Mouse (Mus musculus): Measurements from ENCODE around the gene Sppl2a. TPM values are rescaled to one million over a fixed set of nuclear protein-coding genes. Genes with fewer than 3 reads are reported as not detected.
"Not testable (repeated sequence)": the region's sequence is repeated elsewhere in the genome, so short reads cannot be mapped to it uniquely, and the experiment has no call there.

Sppl2a gene
- 41.3 and 43.3 TPM in 2 replicates for polyA plus RNA-seq (2015; fragmentation: Nextera tagmentation; extraction: Ambion mirVana)

DNA sequence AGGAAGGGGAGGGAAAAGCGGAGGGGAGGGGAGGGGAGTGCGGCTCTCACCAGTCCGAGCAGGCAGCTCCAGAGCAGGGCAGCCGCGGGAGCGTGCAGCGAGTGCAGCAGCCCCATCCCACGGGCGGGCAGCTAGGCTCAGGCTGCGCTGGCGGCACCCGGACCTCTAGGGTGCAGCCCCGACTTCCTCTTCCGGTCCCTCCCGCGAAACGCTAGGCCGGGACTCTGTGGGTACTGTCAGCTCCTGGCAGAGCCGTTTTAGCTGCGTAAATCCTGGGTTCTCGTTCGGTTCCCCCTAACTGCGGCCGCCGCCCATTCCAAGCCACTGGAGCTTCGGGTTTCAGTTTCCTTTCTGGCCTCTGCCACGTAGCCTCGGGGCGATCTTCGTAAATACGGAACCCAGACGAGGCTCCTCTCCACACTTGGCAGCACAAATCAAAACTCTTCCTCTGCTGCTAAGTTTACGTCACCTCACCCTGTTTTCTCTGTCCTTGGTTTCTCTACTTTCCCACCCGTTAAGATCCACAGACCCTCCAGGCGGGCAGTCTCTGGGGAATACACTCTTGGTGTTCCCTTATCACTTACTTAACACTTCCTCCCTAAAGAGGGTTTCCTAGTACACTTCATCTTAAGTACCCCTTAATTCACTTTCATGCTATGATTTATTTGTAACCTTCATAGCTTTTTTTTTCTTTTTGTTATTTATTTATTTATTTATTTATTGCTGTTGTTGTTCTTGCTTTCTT, at the start of gene Sppl2a:
Sppl2a (minus strand) TSS at position 339 of the 745 bp plus-strand sequence.
- Histone ChIP-seq H3K27me3 (ENCODE audit: insufficient read depth, low read length) (no peaks in the 10 kb centered on the region; the same call in 1 of the 2 replicates), H3K36me3 (ENCODE audit: insufficient read depth, low read length) (no peaks in the 10 kb centered on the region), H3K4me1 (ENCODE audit: insufficient read depth, low read length) (peaks cover 6% of the 10 kb centered on the region; the same call in 1 of the 2 replicates), H3K27ac (ENCODE audit: low read length) (peak within 1 kb of the TSS; percentile 98), H3K4me2 (replicated peaks; ENCODE audit: low read depth, low read length) (peak within 1 kb of the TSS; percentile 64), H3K4me3 (ENCODE audit: low read length) (peak within 1 kb of the TSS; percentile 62), H3K9ac (replicated peaks; ENCODE audit: low read length) (peak within 1 kb of the TSS; percentile 84), H3K9me3 (ENCODE audit: low read length) (no peaks in the 10 kb centered on the region)
- WGBS, result 0% methylated on average over 35 of the region's 35 CpGs
- peak; percentile 100 for ATAC-seq (ENCODE audit: low FRiP score, low TSS enrichment)

DNA sequence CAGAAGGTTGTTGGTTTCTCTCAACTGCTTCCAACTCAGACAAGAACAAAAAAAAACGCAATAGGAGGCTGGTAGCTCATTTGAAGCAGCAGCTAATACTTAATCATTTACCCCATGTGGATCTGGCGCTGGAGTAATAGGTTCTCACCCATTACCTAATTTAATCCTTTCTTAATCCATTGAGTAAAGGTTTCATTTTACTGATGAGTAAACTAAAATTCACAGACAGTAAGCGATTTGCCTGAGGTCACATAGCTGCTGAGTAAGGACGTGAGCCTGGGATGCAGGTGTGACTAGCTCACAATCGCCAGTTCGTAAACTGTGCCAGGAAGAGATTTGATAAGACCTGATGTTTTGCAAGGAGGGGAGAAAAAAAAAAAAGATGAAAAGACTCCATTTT, 44.4 kb upstream of the Sppl2a start:
- no peak overlapping the region for H3K4me3 ChIP-seq (ENCODE audit: low read length)
- ATAC-seq (ENCODE audit: low FRiP score, low TSS enrichment), result no peak
- H3K27ac ChIP-seq (ENCODE audit: low read length), result no peak overlapping the region
- no peak overlapping the region for H3K4me2 ChIP-seq (replicated peaks; ENCODE audit: low read depth, low read length)
- no peaks in the 10 kb centered on the region for H3K27me3 ChIP-seq (ENCODE audit: insufficient read depth, low read length)
- H3K9ac ChIP-seq (replicated peaks; ENCODE audit: low read length), result no peak overlapping the region
- 65% methylated on average over 6 of the region's 6 CpGs for WGBS
- H3K4me1 ChIP-seq (ENCODE audit: insufficient read depth, low read length), result no peaks in the 10 kb centered on the region
- no peaks in the 10 kb centered on the region; the same call in 1 of the 2 replicates for H3K9me3 ChIP-seq (ENCODE audit: low read length)
- H3K36me3 ChIP-seq (ENCODE audit: insufficient read depth, low read length), result no peaks in the 10 kb centered on the region

DNA sequence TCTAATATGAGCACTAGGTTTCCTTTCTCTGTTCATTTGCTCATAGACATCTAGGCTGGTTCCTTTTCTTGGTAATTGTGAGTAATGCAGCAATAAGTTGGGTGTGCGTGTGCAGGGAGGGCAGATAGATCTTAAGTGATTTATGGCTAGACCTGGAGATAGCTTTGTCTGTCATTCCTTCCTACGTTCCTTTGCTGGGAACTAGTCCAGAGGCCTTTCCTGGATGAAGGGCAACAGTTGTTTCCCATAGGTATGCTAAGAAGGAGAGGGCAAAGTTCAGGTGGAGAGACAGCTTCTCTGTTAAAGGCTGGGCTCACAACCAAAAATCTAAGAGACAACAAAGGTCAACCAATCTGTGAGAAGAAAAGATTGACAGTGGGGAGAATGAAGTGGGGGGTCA, 28.7 kb upstream of the Sppl2a start:
- H3K27me3 ChIP-seq (ENCODE audit: insufficient read depth, low read length), result no peaks in the 10 kb centered on the region
- H3K4me1 ChIP-seq (ENCODE audit: insufficient read depth, low read length), result no peaks in the 10 kb centered on the region
- no peak overlapping the region for H3K27ac ChIP-seq (ENCODE audit: low read length)
- H3K4me3 ChIP-seq (ENCODE audit: low read length), result no peak overlapping the region
- no peaks in the 10 kb centered on the region for H3K36me3 ChIP-seq (ENCODE audit: insufficient read depth, low read length)
- no peaks in the 10 kb centered on the region for H3K9me3 ChIP-seq (ENCODE audit: low read length)
- no peak for ATAC-seq (ENCODE audit: low FRiP score, low TSS enrichment)
- H3K9ac ChIP-seq (replicated peaks; ENCODE audit: low read length), result no peak overlapping the region
- 66% methylated on average over 2 of the region's 2 CpGs for WGBS
- no peak overlapping the region for H3K4me2 ChIP-seq (replicated peaks; ENCODE audit: low read depth, low read length)

DNA sequence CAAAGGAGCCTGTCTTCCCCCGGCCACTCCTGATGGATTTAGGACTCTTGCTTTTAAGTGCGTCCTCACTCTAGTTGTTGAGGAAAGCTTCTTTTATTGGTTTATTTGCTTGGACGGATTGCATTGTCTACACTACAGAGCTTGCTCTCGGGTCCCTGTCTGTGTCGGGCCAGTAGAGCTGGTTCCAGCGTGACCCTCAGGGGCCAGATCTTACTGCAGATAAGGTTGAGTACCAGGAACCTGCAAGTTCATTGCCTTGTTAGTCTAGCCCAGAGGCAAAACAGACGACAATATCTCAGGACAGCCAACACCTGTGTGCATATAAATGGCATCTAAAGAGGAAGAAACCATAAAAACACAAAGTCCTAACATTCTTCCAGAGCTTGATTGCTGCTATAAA, 22.6 kb upstream of the Sppl2a start:
- H3K27ac ChIP-seq (ENCODE audit: low read length), result no peak overlapping the region
- no peak overlapping the region for H3K4me3 ChIP-seq (ENCODE audit: low read length)
- H3K36me3 ChIP-seq (ENCODE audit: insufficient read depth, low read length), result no peaks in the 10 kb centered on the region
- H3K27me3 ChIP-seq (ENCODE audit: insufficient read depth, low read length), result no peaks in the 10 kb centered on the region
- ATAC-seq (ENCODE audit: low FRiP score, low TSS enrichment), result no peak
- no peak overlapping the region for H3K4me2 ChIP-seq (replicated peaks; ENCODE audit: low read depth, low read length)
- WGBS, result 28% methylated on average over 7 of the region's 7 CpGs
- no peaks in the 10 kb centered on the region for H3K4me1 ChIP-seq (ENCODE audit: insufficient read depth, low read length)
- H3K9me3 ChIP-seq (ENCODE audit: low read length), result no peaks in the 10 kb centered on the region; the same call in 1 of the 2 replicates
- no peak overlapping the region for H3K9ac ChIP-seq (replicated peaks; ENCODE audit: low read length)

DNA sequence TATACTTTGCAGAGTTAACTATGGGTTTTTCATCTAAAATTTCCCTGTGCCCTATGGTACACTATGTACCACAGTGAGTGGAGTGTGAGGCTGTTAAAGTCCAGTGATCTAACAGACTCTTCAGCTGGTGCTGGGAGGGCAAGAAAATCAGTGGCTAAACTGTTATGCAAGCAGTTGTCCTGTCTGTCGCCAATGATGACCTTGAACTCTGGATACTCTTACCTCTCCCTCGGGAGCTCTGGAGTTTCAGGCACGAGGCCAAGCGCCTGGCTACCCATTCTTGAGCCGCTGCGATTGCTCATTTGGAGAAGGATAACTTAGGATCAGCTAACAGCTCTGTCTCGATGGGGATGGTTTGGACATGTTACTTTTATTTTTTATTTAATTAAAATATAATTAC, 18.1 kb upstream of the Sppl2a start:
- no peaks in the 10 kb centered on the region for H3K27me3 ChIP-seq (ENCODE audit: insufficient read depth, low read length)
- no peak overlapping the region for H3K27ac ChIP-seq (ENCODE audit: low read length)
- no peak overlapping the region for H3K4me3 ChIP-seq (ENCODE audit: low read length)
- H3K9ac ChIP-seq (replicated peaks; ENCODE audit: low read length), result no peak overlapping the region
- H3K36me3 ChIP-seq (ENCODE audit: insufficient read depth, low read length), result no peaks in the 10 kb centered on the region
- WGBS, result 55% methylated on average over 7 of the region's 7 CpGs
- no peak for ATAC-seq (ENCODE audit: low FRiP score, low TSS enrichment)
- H3K4me2 ChIP-seq (replicated peaks; ENCODE audit: low read depth, low read length), result no peak overlapping the region
- no peaks in the 10 kb centered on the region; the same call in 1 of the 2 replicates for H3K9me3 ChIP-seq (ENCODE audit: low read length)
- no peaks in the 10 kb centered on the region for H3K4me1 ChIP-seq (ENCODE audit: insufficient read depth, low read length)

DNA sequence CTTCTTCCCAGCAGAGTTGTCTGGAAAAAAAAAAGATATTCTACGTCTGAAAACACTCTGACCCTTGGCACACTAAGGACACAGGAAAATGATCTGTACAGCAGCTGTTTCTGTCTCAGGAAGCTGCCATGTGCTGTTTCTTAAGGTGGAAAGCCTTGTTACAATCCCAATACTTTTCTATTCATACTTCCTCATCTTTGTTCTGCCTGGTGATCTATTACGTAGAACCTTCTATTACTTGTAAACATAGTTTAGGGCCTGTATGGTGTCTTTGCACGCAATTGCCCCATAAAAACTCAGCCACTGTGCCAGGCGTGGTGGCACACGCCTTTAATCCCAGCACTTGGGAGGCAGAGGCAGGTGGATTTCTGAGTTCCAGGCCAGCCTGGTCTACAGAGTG, 17.4 kb upstream of the Sppl2a start:
- Histone ChIP-seq H3K36me3 (ENCODE audit: insufficient read depth, low read length) (no peaks in the 10 kb centered on the region), H3K4me3 (ENCODE audit: low read length) (no peak overlapping the region), H3K4me1 (ENCODE audit: insufficient read depth, low read length) (no peaks in the 10 kb centered on the region), H3K9ac (replicated peaks; ENCODE audit: low read length) (no peak overlapping the region), H3K4me2 (replicated peaks; ENCODE audit: low read depth, low read length) (no peak overlapping the region), H3K27ac (ENCODE audit: low read length) (no peak overlapping the region), H3K27me3 (ENCODE audit: insufficient read depth, low read length) (no peaks in the 10 kb centered on the region), H3K9me3 (ENCODE audit: low read length) (no peaks in the 10 kb centered on the region; the same call in 1 of the 2 replicates)
- no peak for ATAC-seq (ENCODE audit: low FRiP score, low TSS enrichment)
- WGBS, result 71% methylated on average over 5 of the region's 5 CpGs

GRCm38 (mm10) chr2:126949856-126950255, 16.8 kb upstream of the Sppl2a start:
- Histone ChIP-seq H3K9me3 (ENCODE audit: low read length) (no peaks in the 10 kb centered on the region; the same call in 1 of the 2 replicates), H3K9ac (replicated peaks; ENCODE audit: low read length) (no peak overlapping the region), H3K27me3 (ENCODE audit: insufficient read depth, low read length) (no peaks in the 10 kb centered on the region), H3K36me3 (ENCODE audit: insufficient read depth, low read length) (no peaks in the 10 kb centered on the region), H3K4me1 (ENCODE audit: insufficient read depth, low read length) (no peaks in the 10 kb centered on the region), H3K4me3 (ENCODE audit: low read length) (no peak overlapping the region), H3K27ac (ENCODE audit: low read length) (no peak overlapping the region), H3K4me2 (replicated peaks; ENCODE audit: low read depth, low read length) (no peak overlapping the region)
- WGBS, result 44% methylated on average over 3 of the region's 3 CpGs
- no peak for ATAC-seq (ENCODE audit: low FRiP score, low TSS enrichment)

DNA sequence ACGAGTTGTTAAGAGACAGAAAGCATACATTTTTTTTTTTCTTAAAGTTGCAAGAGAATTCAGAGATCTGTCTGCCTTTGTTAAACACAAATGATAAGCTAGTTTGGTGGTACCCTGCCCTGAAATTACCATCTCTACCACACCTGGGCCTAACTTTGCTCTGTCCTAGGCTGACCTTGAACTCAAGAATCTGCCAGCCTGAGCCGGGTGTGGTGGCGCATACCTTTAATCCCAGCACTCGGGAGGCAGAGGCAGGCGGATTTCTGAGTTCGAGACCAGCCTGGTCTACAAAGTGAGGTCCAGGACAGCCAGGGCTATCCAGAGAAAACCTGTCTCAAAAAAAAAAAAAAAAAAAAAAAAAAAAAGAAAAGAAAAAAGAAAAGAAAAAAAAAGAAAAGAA, 16.3 kb upstream of the Sppl2a start:
- WGBS, result 81% methylated on average over 6 of the region's 6 CpGs
- H3K9ac ChIP-seq (replicated peaks; ENCODE audit: low read length); ATAC-seq (ENCODE audit: low FRiP score, low TSS enrichment); H3K27me3 ChIP-seq (ENCODE audit: insufficient read depth, low read length); H3K36me3 ChIP-seq (ENCODE audit: insufficient read depth, low read length); H3K4me1 ChIP-seq (ENCODE audit: insufficient read depth, low read length); H3K9me3 ChIP-seq (ENCODE audit: low read length); H3K27ac ChIP-seq (ENCODE audit: low read length); H3K4me2 ChIP-seq (replicated peaks; ENCODE audit: low read depth, low read length); H3K4me3 ChIP-seq (ENCODE audit: low read length): not testable (repeated sequence)

- H3K9me3 ChIP-seq (ENCODE audit: low read length), result no peaks in the 10 kb centered on the region
- ATAC-seq (ENCODE audit: low FRiP score, low TSS enrichment), result no peak
- H3K27me3 ChIP-seq (ENCODE audit: insufficient read depth, low read length), result no peaks in the 10 kb centered on the region
- H3K36me3 ChIP-seq (ENCODE audit: insufficient read depth, low read length), result no peaks in the 10 kb centered on the region
- no peak overlapping the region for H3K9ac ChIP-seq (replicated peaks; ENCODE audit: low read length)
- no peak overlapping the region for H3K4me3 ChIP-seq (ENCODE audit: low read length)
- no peak overlapping the region for H3K4me2 ChIP-seq (replicated peaks; ENCODE audit: low read depth, low read length)
- 77% methylated on average over 3 of the region's 3 CpGs for WGBS
- H3K4me1 ChIP-seq (ENCODE audit: insufficient read depth, low read length), result no peaks in the 10 kb centered on the region
- H3K27ac ChIP-seq (ENCODE audit: low read length), result no peak overlapping the region
These were observed 15.2 kb upstream of the Sppl2a start for GRCm38 (mm10) chr2:126948231-126948630.

GRCm38 (mm10) chr2:126947646-126948045, 14.6 kb upstream of the Sppl2a start:
- Histone ChIP-seq H3K36me3 (ENCODE audit: insufficient read depth, low read length) (no peaks in the 10 kb centered on the region), H3K27ac (ENCODE audit: low read length) (no peak overlapping the region), H3K9ac (replicated peaks; ENCODE audit: low read length) (no peak overlapping the region), H3K9me3 (ENCODE audit: low read length) (no peaks in the 10 kb centered on the region), H3K4me3 (ENCODE audit: low read length) (no peak overlapping the region), H3K27me3 (ENCODE audit: insufficient read depth, low read length) (no peaks in the 10 kb centered on the region), H3K4me1 (ENCODE audit: insufficient read depth, low read length) (no peaks in the 10 kb centered on the region), H3K4me2 (replicated peaks; ENCODE audit: low read depth, low read length) (no peak overlapping the region)
- no peak for ATAC-seq (ENCODE audit: low FRiP score, low TSS enrichment)

Measured in kidney, embryonic 16.5 days (tissue).